ENCODE assay signal across 7 mouse cellular contexts in genomic region chr5:4104341-4105040, GRCm38 (mm10). TPM values are rescaled to one million over a fixed set of nuclear protein-coding genes. Genes with fewer than 3 reads are reported as not detected.
DNase-seq lines count a peak whose midpoint lies in the region; ATAC-seq lines count a peak whose summit lies in the region.

Gene Cyp51 (minus strand): TSS chr5:4104746.

- H3K9ac ChIP-seq in intestine, embryonic 16.5 days (ENCODE audit: low read depth, low read length), result peak within 1 kb of the TSS; percentile 93
- H3K9ac ChIP-seq in midbrain, embryonic 11.5 days (ENCODE audit: low read length), result peak within 1 kb of the TSS; percentile 91

- no peaks in the 10 kb centered on the region for H3K9me3 ChIP-seq in intestine, embryonic 16.5 days (ENCODE audit: control insufficient read depth, low read length)
- peaks cover 5% of the 10 kb centered on the region; the same call in 1 of the 2 replicates for H3K9me3 ChIP-seq in midbrain, embryonic 11.5 days (ENCODE audit: control insufficient read depth, low read length)

- peak within 1 kb of the TSS; percentile 56 for H3K4me2 ChIP-seq in intestine, embryonic 16.5 days (ENCODE audit: low read depth, low read length)
- peak within 1 kb of the TSS; percentile 80 for H3K4me2 ChIP-seq in midbrain, embryonic 11.5 days

- no peaks in the 10 kb centered on the region for H3K27me3 ChIP-seq in intestine, embryonic 16.5 days (replicated peaks; ENCODE audit: control insufficient read depth, insufficient read depth, low read length)
- no peaks in the 10 kb centered on the region for H3K27me3 ChIP-seq in midbrain, embryonic 11.5 days (ENCODE audit: control insufficient read depth, insufficient read depth, low read length)

- peaks cover 11% of the 10 kb centered on the region; the same call in 1 of the 2 replicates for H3K36me3 ChIP-seq in intestine, embryonic 16.5 days (ENCODE audit: control insufficient read depth, insufficient read depth, low read length)
- peaks cover 16% of the 10 kb centered on the region for H3K36me3 ChIP-seq in midbrain, embryonic 11.5 days (ENCODE audit: control insufficient read depth, insufficient read depth, low read length)

- ATAC-seq in intestine, embryonic 16.5 days, result peak; percentile 98
- ATAC-seq in midbrain, embryonic 11.5 days (ENCODE audit: low FRiP score), result peak; percentile 98

- intact Hi-C loops in left cerebral cortex, postnatal 36 days (cut with DNase I), result loop anchor here (5.0 kb wide), 1 partner anchor 88 kb away; the partner anchor contains the start of gene Mterf1b

- WGBS in intestine, embryonic 16.5 days, result under 1% methylated on average over 59 of the region's 59 CpGs
- WGBS in midbrain, embryonic 11.5 days, result under 1% methylated on average over 59 of the region's 59 CpGs

- DNase-seq in adrenal gland, adult 2 months, result peak; percentile 93
- peak; percentile 88 for DNase-seq in embryo, embryonic 11.5 days (ENCODE audit: low read depth, low spot score)
- DNase-seq in gastrocnemius, postnatal 4 days (ENCODE audit: low spot score in 2 of 2), result peak; percentile 82 to 85
- DNase-seq in left cerebral cortex, postnatal 36 days (ENCODE audit: low spot score in 2 of 2), result peak; percentile 90 to 93
- peak; percentile 99 for DNase-seq in midbrain, embryonic 11.5 days (ENCODE audit: low spot score, missing footprints)
- peak; percentile 88 for DNase-seq in skeletal muscle tissue, adult 2 months (ENCODE audit: low read depth, low spot score)

- H3K4me1 ChIP-seq in intestine, embryonic 16.5 days (ENCODE audit: control insufficient read depth, insufficient read depth, low read length), result no peaks in the 10 kb centered on the region
- H3K4me1 ChIP-seq in midbrain, embryonic 11.5 days (ENCODE audit: control insufficient read depth, insufficient read depth, low read length), result peaks cover 6% of the 10 kb centered on the region

- H3K4me3 ChIP-seq in intestine, embryonic 16.5 days (ENCODE audit: low read length), result peak within 1 kb of the TSS; percentile 98
- peak within 1 kb of the TSS; percentile 95 for H3K4me3 ChIP-seq in midbrain, embryonic 11.5 days (ENCODE audit: low read depth, low read length)

- H3K27ac ChIP-seq in intestine, embryonic 16.5 days (ENCODE audit: low read length), result peak within 1 kb of the TSS; percentile 97
- H3K27ac ChIP-seq in midbrain, embryonic 11.5 days (ENCODE audit: low read depth, low read length), result peak within 1 kb of the TSS; percentile 96

RNA-seq across cellular contexts. Expression of gene Cyp51, which starts in this region (rescaled TPM):
- total RNA-seq in adrenal gland, adult 2 months (2021), result 100 to 1,000 TPM in 1 of 2 experiments, 10 to 100 TPM in 1; 39.8 to 115 TPM
- polyA plus RNA-seq in adrenal gland, adult 2 months (2012; rRNA removed), result 76.7 and 125 TPM in 2 replicates
- total RNA-seq in gastrocnemius, postnatal 4 days (2021), result 10 to 100 TPM; 18.5 to 23.6 TPM
- 114 and 117 TPM in 2 replicates for polyA plus RNA-seq in intestine, embryonic 16.5 days (2015; fragmentation: Nextera tagmentation; extraction: Ambion mirVana)
- total RNA-seq in left cerebral cortex, postnatal 36 days (2021), result 10 to 100 TPM; 49.6 to 55.1 TPM
- 176 and 200 TPM in 2 replicates for polyA plus RNA-seq in midbrain, embryonic 11.5 days (2014; fragmentation: Nextera tagmentation; extraction: Ambion mirVana)

Comparison
In these comparisons a context has a peak if more than half of its experiments do, and no peak if none do; other contexts are left out.
1. Peak in every context shown above with its lines: DNase-seq, ATAC-seq, H3K4me3 ChIP-seq and H3K27ac ChIP-seq.